Mouse (Mus musculus): Measurements from ENCODE around the gene Gm49355. TPM values are rescaled to one million over a fixed set of nuclear protein-coding genes. Genes with fewer than 3 reads are reported as not detected.

Gene Gm49355
- total RNA-seq, 2 experiments from 2014 or later, result 0.32 TPM; not detected in 1

GRCm38 (mm10) chr14:12341075-12341788, 57.5 kb downstream of the Gm49355 start:
- intact Hi-C loops (cut with DNase I), result loop anchor here (5.0 kb wide), 1 partner anchor 121 kb away; no protein-coding TSS in a partner anchor

GRCm38 (mm10) chr14:12341789-12342457, 58.1 kb downstream of the Gm49355 start:
- no peak for DNase-seq (ENCODE audit: low spot score in 2 of 2)
- intact Hi-C loops (cut with DNase I), result loop anchor here (5.0 kb wide), 1 partner anchor 120 kb away; no protein-coding TSS in a partner anchor

More at GRCm38 (mm10) chr14:12341075-12341788, 57.5 kb downstream of the Gm49355 start:
- DNase-seq (ENCODE audit: low spot score in 2 of 2), result peak; percentile 26 to 37

GRCm38 (mm10) chr14:12342458-12343131, 58.8 kb downstream of the Gm49355 start:
- intact Hi-C loops (cut with DNase I), result loop anchor here (5.0 kb wide), 1 partner anchor 120 kb away; no protein-coding TSS in a partner anchor
- DNase-seq (ENCODE audit: low spot score in 2 of 2), result no peak

- intact Hi-C loops (cut with DNase I), result loop anchor here (5.0 kb wide), 1 partner anchor 119 kb away; no protein-coding TSS in a partner anchor
- DNase-seq (ENCODE audit: low spot score in 2 of 2), result peak in 1 of 2 experiments; percentile 31
Observed at GRCm38 (mm10) chr14:12343451-12343941, 59.7 kb downstream of the Gm49355 start.

GRCm38 (mm10) chr14:12344061-12344745, 60.4 kb downstream of the Gm49355 start:
- intact Hi-C loops (cut with DNase I), result loop anchor here (5.0 kb wide), 1 partner anchor 118 kb away; no protein-coding TSS in a partner anchor
- peak in 1 of 2 experiments; percentile 16 for DNase-seq (ENCODE audit: low spot score in 2 of 2)

GRCm38 (mm10) chr14:12344746-12345240, 61.0 kb downstream of the Gm49355 start:
- intact Hi-C loops (cut with DNase I), result loop anchor here (5.0 kb wide), 1 partner anchor 118 kb away; no protein-coding TSS in a partner anchor
- peak in 1 of 2 experiments; percentile 31 for DNase-seq (ENCODE audit: low spot score in 2 of 2)

GRCm38 (mm10) chr14:12345241-12345921, 61.6 kb downstream of the Gm49355 start:
- intact Hi-C loops (cut with DNase I), result no loop called here
- DNase-seq (ENCODE audit: low spot score in 2 of 2), result peak; percentile 27 to 50

- peak in 1 of 2 experiments; percentile 30 for DNase-seq (ENCODE audit: low spot score in 2 of 2)
- intact Hi-C loops (cut with DNase I), result no loop called here
Observed at GRCm38 (mm10) chr14:12346011-12346864, 62.5 kb downstream of the Gm49355 start.

- DNase-seq (ENCODE audit: low spot score in 2 of 2), result peak in 1 of 2 experiments; percentile 14
- intact Hi-C loops (cut with DNase I), result no loop called here
Observed at GRCm38 (mm10) chr14:12346865-12347600, 63.3 kb downstream of the Gm49355 start.

GRCm38 (mm10) chr14:12348089-12348488, 64.3 kb downstream of the Gm49355 start, which contains the start of gene Fezf2:
Gene Fezf2, minus strand, starts transcription at chr14:12348189.
- intact Hi-C loops (cut with DNase I), result no loop called here
- no peak for DNase-seq (ENCODE audit: low spot score in 2 of 2)

GRCm38 (mm10) chr14:12349334-12350090, 65.7 kb downstream of the Gm49355 start:
- DNase-seq (ENCODE audit: low spot score in 2 of 2), result peak in 1 of 2 experiments; percentile 36
- intact Hi-C loops (cut with DNase I), result no loop called here

GRCm38 (mm10) chr14:12350271-12350916, 66.6 kb downstream of the Gm49355 start:
- intact Hi-C loops (cut with DNase I), result no loop called here
- no peak for DNase-seq (ENCODE audit: low spot score in 2 of 2)
